Mouse (Mus musculus) liver, embryonic 14.5 days (tissue): ENCODE measurements around the gene Islr.

ENCODE experiments used
- CTCF ChIP-seq: IDR thresholded peaks from 2 replicates; pipeline ENCODE4 v1.5.1; 2016; ENCODE audit warnings: antibody characterized with exemption, low read depth, control low read depth
- EP300 ChIP-seq: IDR thresholded peaks from 2 replicates; pipeline ENCODE4 v1.6.1; 2016; ENCODE audit warnings: antibody characterized with exemption, low read depth

DNA sequence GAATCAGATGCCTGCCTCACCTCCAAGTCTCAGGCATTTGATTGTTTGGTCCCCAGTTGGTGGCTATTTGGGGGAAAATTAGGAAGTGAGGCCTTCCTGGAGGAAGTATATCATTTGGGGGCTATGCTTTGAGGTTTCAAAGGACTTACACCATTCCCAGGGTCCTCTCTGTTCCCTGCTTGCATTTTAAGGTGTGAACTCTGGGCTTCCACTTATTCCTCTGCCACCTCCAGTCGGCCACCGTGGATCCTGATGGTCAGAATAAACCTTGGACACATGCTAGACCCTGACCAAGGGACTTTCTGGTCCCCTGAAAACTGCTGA is 6.2 kb upstream of the Islr start:
- no peak for TF ChIP-seq CTCF
- no peak for TF ChIP-seq EP300
